Mouse (Mus musculus) heart, postnatal 0 days (tissue): ENCODE measurements around the gene M6pr. TPM values are rescaled to one million over a fixed set of nuclear protein-coding genes. Genes with fewer than 3 reads are reported as not detected.
"Not testable (repeated sequence)": the region's sequence is repeated elsewhere in the genome, so short reads cannot be mapped to it uniquely, and the experiment has no call there.

Source experiments
- ATAC-seq: fragments of 200-750 bp; cut with Nextera tagmentation; 2 replicates; pipeline ENCODE4 v1.8.0; 2017; ENCODE audit warnings: low read depth, moderate number of reproducible peaks, moderate library complexity; ENCODE audit not compliant: insufficient read depth
- DNase-seq: peaks from one replicate; pipeline ENCODE4 v3.0.0-alpha.2; 2016; ENCODE audit warnings: low spot score
- H3K27ac ChIP-seq: fragments of 300-500 bp; sonication (generic); 2 replicates; pipeline ENCODE4 v1.5.1; 2014; ENCODE audit warnings: low read depth, mild to moderate bottlenecking
- H3K27me3 ChIP-seq: fragments of 300-500 bp; sonication (generic); 2 replicates; pipeline ENCODE4 v1.6.1; 2014; ENCODE audit warnings: low read length, mixed read lengths; ENCODE audit not compliant: control insufficient read depth, insufficient read depth
- H3K36me3 ChIP-seq: fragments of 300-500 bp; sonication (generic); replicated peaks from 2 replicates; pipeline ENCODE4 v1.6.1; 2014; ENCODE audit warnings: low read length, mixed read lengths; ENCODE audit not compliant: control insufficient read depth, insufficient read depth
- H3K4me1 ChIP-seq: fragments of 300-500 bp; sonication (generic); 2 replicates; pipeline ENCODE4 v1.6.1; 2014; ENCODE audit warnings: antibody characterized with exemption; ENCODE audit not compliant: control insufficient read depth, insufficient read depth
- H3K4me2 ChIP-seq: fragments of 300-500 bp; sonication (generic); 2 replicates; pipeline ENCODE4 v1.6.1; 2014; ENCODE audit warnings: low read depth, mild to moderate bottlenecking, low read length, moderate library complexity
- H3K4me3 ChIP-seq: fragments of 300-500 bp; sonication (generic); 2 replicates; pipeline ENCODE4 v1.5.1; 2014; ENCODE audit warnings: low read depth, low read length
- H3K9ac ChIP-seq: fragments of 300-500 bp; sonication (generic); replicated peaks from 2 replicates; pipeline ENCODE4 v1.6.1; 2014; ENCODE audit warnings: low read depth, low read length, mixed read lengths
- H3K9me3 ChIP-seq: fragments of 300-500 bp; sonication (generic); replicated peaks from 2 replicates; pipeline ENCODE4 v1.6.1; 2016; ENCODE audit warnings: low read length; ENCODE audit not compliant: control insufficient read depth
- CTCF ChIP-seq: IDR thresholded peaks from 2 replicates; pipeline ENCODE4 v1.5.1; 2016; ENCODE audit warnings: antibody characterized with exemption, control low read depth, low read depth
- EP300 ChIP-seq: IDR thresholded peaks from 2 replicates; pipeline ENCODE4 v1.6.1; 2016; ENCODE audit warnings: antibody characterized with exemption, low read depth
- WGBS: fragments of 180-500 bp; shearing (Covaris S2); extraction: QIAGEN DNeasy Blood & Tissue Kit; methylation state at CpG from one replicate; pipeline ENCODE4 v1.1.7; 2014; 5-methylcytosine and 5-hydroxymethylcytosine counted together
- polyA plus RNA-seq: library from polyadenylated mRNA; unstranded; fragments of >200 nt; fragmentation: Nextera tagmentation; extraction: Ambion mirVana; gene quantifications from 2 replicates; pipeline ENCODE4 v1.2.1, GENCODE M21; 2015
- total RNA-seq: library from RNA; depleted of rRNA; stranded (reverse); fragments of >200 nt; gene quantifications from 2 replicates; pipeline ENCODE4 v1.2.3, GENCODE M21; 2014; ENCODE audit warnings: low replicate concordance

The M6pr gene
- total and polyA plus RNA-seq, 2 experiments from 2014 or later = 52.9 to 58.4 TPM

GRCm38 (mm10) chr6:122346399-122346798 is 37.9 kb downstream of the M6pr start:
- ATAC-seq = no peak
- Histone ChIP-seq H3K4me3 (no peak overlapping the region), H3K27me3 (no peaks in the 10 kb centered on the region), H3K9me3 (no peaks in the 10 kb centered on the region), H3K9ac (no peak overlapping the region), H3K27ac (no peak overlapping the region), H3K4me1 (peaks cover 10% of the 10 kb centered on the region), H3K36me3 (no peaks in the 10 kb centered on the region), H3K4me2 (no peak overlapping the region)
- DNase-seq = no peak
- 89% methylated on average over 7 of the region's 7 CpGs for WGBS
- TF ChIP-seq EP300 (no peak), CTCF (no peak)

- H3K27me3 ChIP-seq, H3K4me3 ChIP-seq, H3K27ac ChIP-seq, H3K4me2 ChIP-seq, H3K9ac ChIP-seq, H3K9me3 ChIP-seq, DNase-seq, ATAC-seq, H3K36me3 ChIP-seq: not testable (repeated sequence)
- WGBS = 71% methylated on average over 1 of the region's 1 CpGs
- peaks cover 10% of the 10 kb centered on the region for H3K4me1 ChIP-seq
These were observed 38.8 kb downstream of the M6pr start for GRCm38 (mm10) chr6:122347326-122347725.

- Histone ChIP-seq H3K9ac (no peak overlapping the region), H3K27ac (no peak overlapping the region), H3K36me3 (no peaks in the 10 kb centered on the region), H3K27me3 (no peaks in the 10 kb centered on the region), H3K4me1 (no peaks in the 10 kb centered on the region), H3K4me2 (no peak overlapping the region), H3K9me3 (no peaks in the 10 kb centered on the region), H3K4me3 (no peak overlapping the region)
- no peak for DNase-seq
- no peak for TF ChIP-seq EP300
- no peak for TF ChIP-seq CTCF
- no peak for ATAC-seq
- 56% methylated on average over 9 of the region's 9 CpGs for WGBS
These were observed 47.4 kb downstream of the M6pr start for GRCm38 (mm10) chr6:122355909-122356308.

GRCm38 (mm10) chr6:122357089-122357488 is 48.6 kb downstream of the M6pr start:
- DNase-seq (no peak), ATAC-seq (no peak)
- no peaks in the 10 kb centered on the region for H3K27me3 ChIP-seq
- TF ChIP-seq CTCF (no peak), EP300 (no peak)
- no peaks in the 10 kb centered on the region for H3K9me3 ChIP-seq
- H3K27ac ChIP-seq = no peak overlapping the region
- 88% methylated on average over 1 of the region's 1 CpGs for WGBS
- H3K4me2 ChIP-seq = no peak overlapping the region
- no peak overlapping the region for H3K9ac ChIP-seq
- no peaks in the 10 kb centered on the region for H3K4me1 ChIP-seq
- no peaks in the 10 kb centered on the region for H3K36me3 ChIP-seq
- H3K4me3 ChIP-seq = no peak overlapping the region

GRCm38 (mm10) chr6:122365706-122366105 is 57.2 kb downstream of the M6pr start:
- Histone ChIP-seq H3K4me2 (no peak overlapping the region), H3K4me3 (no peak overlapping the region), H3K4me1 (no peaks in the 10 kb centered on the region), H3K27me3 (no peaks in the 10 kb centered on the region), H3K36me3 (no peaks in the 10 kb centered on the region), H3K9me3 (no peaks in the 10 kb centered on the region), H3K9ac (no peak overlapping the region), H3K27ac (no peak overlapping the region)
- 55% methylated on average over 3 of the region's 3 CpGs for WGBS
- no peak for ATAC-seq
- TF ChIP-seq CTCF = no peak
- no peak for TF ChIP-seq EP300
- no peak for DNase-seq

- TF ChIP-seq CTCF = no peak
- TF ChIP-seq EP300 = no peak
- no peak for ATAC-seq
- H3K4me2 ChIP-seq = no peak overlapping the region
- H3K9ac ChIP-seq = no peak overlapping the region
- H3K9me3 ChIP-seq = no peaks in the 10 kb centered on the region
- H3K4me3 ChIP-seq = no peak overlapping the region
- no peak for DNase-seq
- WGBS = 43% methylated on average over 2 of the region's 2 CpGs
- H3K27ac ChIP-seq = no peak overlapping the region
- no peaks in the 10 kb centered on the region for H3K4me1 ChIP-seq
- H3K36me3 ChIP-seq = no peaks in the 10 kb centered on the region
- H3K27me3 ChIP-seq = no peaks in the 10 kb centered on the region
These were observed 57.8 kb downstream of the M6pr start for GRCm38 (mm10) chr6:122366287-122366686.
